Mouse (Mus musculus) liver, embryonic 14.5 days (tissue): Measurements from ENCODE around the gene B3gat2. TPM values are rescaled to one million over a fixed set of nuclear protein-coding genes. Genes with fewer than 3 reads are reported as not detected.

Experiments used
- ATAC-seq: fragments of 200-750 bp; cut with Nextera tagmentation; 2 replicates; pipeline ENCODE4 v1.8.0; 2017; ENCODE audit warnings: moderate number of reproducible peaks, mild to moderate bottlenecking, moderate library complexity; ENCODE audit not compliant: insufficient read depth
- DNase-seq, 3 experiments: peaks; one replicate each; pipeline ENCODE4 v3.0.0-alpha.2; 2012 to 2013; ENCODE audit warnings: low read depth in 3 of 3, low spot score in 3 of 3
- H3K27ac ChIP-seq: fragments of 300-500 bp; sonication (generic); 2 replicates; pipeline ENCODE4 v1.5.1; 2014; ENCODE audit warnings: moderate library complexity, mild to moderate bottlenecking, control low read depth, inconsistent platforms
- H3K27me3 ChIP-seq: fragments of 300-500 bp; sonication (generic); 2 replicates; pipeline ENCODE4 v1.6.1; 2014; ENCODE audit warnings: mild to moderate bottlenecking, low read length, moderate library complexity; ENCODE audit not compliant: control insufficient read depth, insufficient read depth
- H3K36me3 ChIP-seq: fragments of 300-500 bp; sonication (generic); replicated peaks from 2 replicates; pipeline ENCODE4 v1.6.1; 2014; ENCODE audit warnings: low read depth; ENCODE audit not compliant: control insufficient read depth, insufficient read depth
- H3K4me1 ChIP-seq, 2 experiments: fragments of 200-500 bp in 1 of 2; fragments of 300-500 bp in 1 of 2; sonication (generic) in 1 of 2; replicated peaks; 2 replicates each; pipeline ENCODE4 v1.6.1; 2012 to 2014; ENCODE audit warnings: antibody characterized with exemption in 1 of 2, inconsistent platforms in 1 of 2, low read length in 1 of 2; ENCODE audit not compliant: control insufficient read depth in 2 of 2, insufficient read depth in 2 of 2
- H3K4me2 ChIP-seq: fragments of 300-500 bp; sonication (generic); 2 replicates; pipeline ENCODE4 v1.6.1; 2014; ENCODE audit warnings: low read depth, mild to moderate bottlenecking, control low read depth, moderate library complexity
- H3K4me3 ChIP-seq, 2 experiments: fragments of 200-500 bp in 1 of 2; fragments of 300-500 bp in 1 of 2; sonication (generic) in 1 of 2; 2 replicates each; pipeline ENCODE4 v1.5.1; 2012 to 2014; ENCODE audit warnings: low read depth in 2 of 2, low read length in 2 of 2, mild to moderate bottlenecking in 2 of 2, control low read depth in 1 of 2, inconsistent platforms in 1 of 2, moderate library complexity in 1 of 2; ENCODE audit not compliant: insufficient read depth in 1 of 2
- H3K9ac ChIP-seq: fragments of 300-500 bp; sonication (generic); replicated peaks from 2 replicates; pipeline ENCODE4 v1.6.1; 2014; ENCODE audit warnings: mild to moderate bottlenecking, control low read depth, moderate library complexity
- H3K9me3 ChIP-seq: fragments of 300-500 bp; sonication (generic); 2 replicates; pipeline ENCODE4 v1.6.1; 2016; ENCODE audit warnings: low read length, mixed read lengths; ENCODE audit not compliant: control insufficient read depth
- CTCF ChIP-seq: IDR thresholded peaks from 2 replicates; pipeline ENCODE4 v1.5.1; 2016; ENCODE audit warnings: antibody characterized with exemption, low read depth, control low read depth
- EP300 ChIP-seq: IDR thresholded peaks from 2 replicates; pipeline ENCODE4 v1.6.1; 2016; ENCODE audit warnings: antibody characterized with exemption, low read depth
- WGBS: fragments of 180-500 bp; shearing (Covaris S2); extraction: QIAGEN DNeasy Blood & Tissue Kit; methylation state at CpG from one replicate; pipeline ENCODE4 v1.1.7; 2014; ENCODE audit not compliant: insufficient replicate concordance; 5-methylcytosine and 5-hydroxymethylcytosine counted together
- polyA plus RNA-seq, 2 experiments: library from polyadenylated mRNA; depleted of rRNA in 1 of 2; stranded (reverse) in 1 of 2; unstranded in 1 of 2; fragments of >200 nt; fragmentation: Nextera tagmentation in 1 of 2; extraction: Ambion mirVana in 1 of 2; gene quantifications; 2 replicates each; pipeline versions ENCODE4 v1.2.1 to v1.2.3; 2012 to 2014

Gene B3gat2
- polyA plus RNA-seq (2012; rRNA removed) (0.02 and 0.03 TPM in 2 replicates), polyA plus RNA-seq (2014; fragmentation: Nextera tagmentation; extraction: Ambion mirVana) (0.11 and 0.25 TPM in 2 replicates)

GRCm38 (mm10) chr1:23761502-23762135, at the start of gene B3gat2:
Gene B3gat2 (plus strand): TSS chr1:23761753.
- DNase-seq: no peak
- Histone ChIP-seq H3K27me3 (peaks cover 40% of the 10 kb centered on the region), H3K36me3 (no peaks in the 10 kb centered on the region), H3K9ac (no peak within 1 kb of the TSS), H3K9me3 (no peaks in the 10 kb centered on the region), H3K27ac (no peak within 1 kb of the TSS), H3K4me2 (peak within 1 kb of the TSS; percentile 48), H3K4me3 (peak within 1 kb of the TSS; percentile 27 to 28; a peak in 3 of 4 replicates), H3K4me1 (no peaks in the 10 kb centered on the region)
- 1% methylated on average over 32 of the region's 34 CpGs for WGBS
- ATAC-seq: no peak
- TF ChIP-seq EP300 (no peak), CTCF (no peak)

- TF ChIP-seq CTCF: no peak
- TF ChIP-seq EP300: no peak
- no peak overlapping the region for H3K4me3 ChIP-seq
Observed at GRCm38 (mm10) chr1:23720326-23720725, 41.2 kb upstream of the B3gat2 start.

GRCm38 (mm10) chr1:23721036-23721435, 40.5 kb upstream of the B3gat2 start:
- no peaks in the 10 kb centered on the region for H3K4me1 ChIP-seq
- H3K27ac ChIP-seq: no peak overlapping the region
- H3K27me3 ChIP-seq: no peaks in the 10 kb centered on the region
- H3K9me3 ChIP-seq: no peaks in the 10 kb centered on the region
- H3K4me2 ChIP-seq: no peak overlapping the region
- H3K4me3 ChIP-seq: no peak overlapping the region
- no peak overlapping the region for H3K9ac ChIP-seq
- no peak for TF ChIP-seq CTCF
- no peak for ATAC-seq
- WGBS: 53% methylated on average over 2 of the region's 2 CpGs
- no peaks in the 10 kb centered on the region for H3K36me3 ChIP-seq
- no peak for DNase-seq

More at GRCm38 (mm10) chr1:23720326-23720725, 41.2 kb upstream of the B3gat2 start:
- H3K4me2 ChIP-seq: no peak overlapping the region
- no peaks in the 10 kb centered on the region for H3K9me3 ChIP-seq
- H3K4me1 ChIP-seq: no peaks in the 10 kb centered on the region
- H3K9ac ChIP-seq: no peak overlapping the region
- DNase-seq (no peak), ATAC-seq (no peak)
- WGBS: 45% methylated on average over 8 of the region's 8 CpGs
- no peaks in the 10 kb centered on the region for H3K36me3 ChIP-seq
- H3K27me3 ChIP-seq: no peaks in the 10 kb centered on the region
- no peak overlapping the region for H3K27ac ChIP-seq

GRCm38 (mm10) chr1:23722469-23723372, 38.8 kb upstream of the B3gat2 start:
- H3K4me1 ChIP-seq: no peaks in the 10 kb centered on the region
- ATAC-seq (no peak), DNase-seq (no peak)
- H3K9ac ChIP-seq: no peak overlapping the region
- H3K27me3 ChIP-seq: no peaks in the 10 kb centered on the region
- no peaks in the 10 kb centered on the region for H3K9me3 ChIP-seq
- no peak overlapping the region for H3K27ac ChIP-seq
- H3K4me2 ChIP-seq: no peak overlapping the region
- TF ChIP-seq EP300: no peak
- TF ChIP-seq CTCF: no peak
- WGBS: 69% methylated on average over 15 of the region's 15 CpGs
- no peak overlapping the region for H3K4me3 ChIP-seq
- no peaks in the 10 kb centered on the region for H3K36me3 ChIP-seq

GRCm38 (mm10) chr1:23731324-23731723, 30.2 kb upstream of the B3gat2 start:
- H3K27me3 ChIP-seq: no peaks in the 10 kb centered on the region
- no peak overlapping the region for H3K27ac ChIP-seq
- no peak for DNase-seq
- no peak for ATAC-seq
- no peak overlapping the region for H3K9ac ChIP-seq
- WGBS: 63% methylated on average over 5 of the region's 5 CpGs
- no peaks in the 10 kb centered on the region for H3K36me3 ChIP-seq
- TF ChIP-seq EP300: no peak
- H3K4me1 ChIP-seq: no peaks in the 10 kb centered on the region
- no peaks in the 10 kb centered on the region for H3K9me3 ChIP-seq
- no peak overlapping the region for H3K4me2 ChIP-seq
- H3K4me3 ChIP-seq: no peak overlapping the region
